Mouse (Mus musculus) neutrophil, adult 5-6 weeks (primary cell): Measurements from ENCODE around the gene Nav2. TPM values are rescaled to one million over a fixed set of nuclear protein-coding genes. Genes with fewer than 3 reads are reported as not detected.

Source experiments
- ATAC-seq: fragments of 151-379, 151-347 bp; 2 replicates; pipeline ENCODE4 v1.8.0; 2017; ENCODE audit warnings: mild to moderate bottlenecking, moderate TSS enrichment; ENCODE audit not compliant: insufficient number of reproducible peaks, poor library complexity, low FRiP score, severe bottlenecking; ENCODE audit errors: extremely low read depth
- total RNA-seq: library from RNA; stranded (forward); fragments of 200-1000 nt; gene quantifications from 2 replicates; pipeline ENCODE4 v1.2.3, GENCODE M21; 2017

The Nav2 gene
- total RNA-seq, 1 experiment from 2014 or later = 3.1 TPM

GRCm38 (mm10) chr7:49206775-49207676 lies 298.5 kb downstream of the Nav2 start:
- ATAC-seq = no peak

GRCm38 (mm10) chr7:49209526-49209925 lies 301.0 kb downstream of the Nav2 start:
- ATAC-seq = no peak

- no peak for ATAC-seq
Measured at GRCm38 (mm10) chr7:49210721-49211120, 302.2 kb downstream of the Nav2 start.

DNA sequence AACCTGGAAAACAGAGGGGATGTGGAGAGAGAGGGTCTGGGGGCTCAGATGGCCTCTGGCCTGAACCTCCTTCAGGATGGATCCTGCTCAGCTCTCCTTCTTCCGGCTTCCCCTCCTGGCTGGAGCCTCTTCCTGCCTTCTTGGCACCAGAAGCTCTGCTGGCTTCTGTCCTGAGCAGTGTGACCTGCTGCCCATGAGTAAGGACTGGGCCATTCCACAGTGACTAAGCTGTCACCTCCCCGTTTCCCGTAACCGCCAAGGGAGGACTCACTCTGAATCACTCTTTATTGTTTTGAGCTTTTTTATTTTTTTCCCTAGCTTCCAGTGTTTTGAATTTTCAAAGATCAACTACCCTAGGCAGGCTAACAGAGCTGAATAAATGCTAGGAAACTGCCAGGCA lies 304.5 kb downstream of the Nav2 start:
- no peak for ATAC-seq

GRCm38 (mm10) chr7:49217786-49218185 lies 309.3 kb downstream of the Nav2 start:
- ATAC-seq = no peak

DNA sequence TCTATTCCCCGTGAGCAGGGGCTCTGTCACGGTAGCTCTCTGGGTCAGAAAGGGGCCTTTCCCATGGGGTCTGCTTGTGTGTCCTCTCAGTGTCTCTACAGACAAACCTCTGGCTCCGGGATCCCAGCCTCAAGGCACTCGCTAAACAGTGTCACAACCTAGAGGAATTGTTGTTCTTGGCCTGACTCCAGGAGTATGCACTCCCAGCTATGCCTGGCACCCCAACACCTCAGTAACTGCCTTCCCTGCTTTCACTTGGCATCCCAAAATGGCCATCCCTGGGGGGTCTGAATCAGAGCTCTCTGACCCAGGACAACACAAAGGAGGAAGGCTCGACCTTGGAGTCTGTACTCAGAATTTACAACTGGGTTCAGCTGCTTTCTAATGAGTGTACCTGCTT lies 317.2 kb downstream of the Nav2 start:
- ATAC-seq = no peak

DNA sequence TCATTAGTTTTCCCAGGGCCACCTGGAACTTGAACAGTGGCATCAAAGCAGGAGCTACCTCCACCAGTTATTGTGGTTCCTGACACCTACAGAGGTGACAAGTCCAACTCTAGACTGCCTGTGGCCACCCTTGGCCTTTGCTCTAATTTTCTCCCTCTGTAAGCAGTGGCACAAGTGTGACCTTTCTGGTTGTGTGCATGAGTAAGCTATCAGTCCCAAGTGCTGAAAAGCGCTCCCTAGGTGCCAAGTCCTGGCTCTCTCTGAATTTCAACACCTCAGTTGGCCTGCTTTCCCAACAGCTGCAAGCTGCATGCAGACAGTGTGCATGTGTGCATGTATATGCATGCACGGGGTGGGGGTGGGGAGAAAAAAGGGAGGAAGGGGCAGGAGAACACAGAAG lies 324.5 kb downstream of the Nav2 start:
- no peak for ATAC-seq

DNA sequence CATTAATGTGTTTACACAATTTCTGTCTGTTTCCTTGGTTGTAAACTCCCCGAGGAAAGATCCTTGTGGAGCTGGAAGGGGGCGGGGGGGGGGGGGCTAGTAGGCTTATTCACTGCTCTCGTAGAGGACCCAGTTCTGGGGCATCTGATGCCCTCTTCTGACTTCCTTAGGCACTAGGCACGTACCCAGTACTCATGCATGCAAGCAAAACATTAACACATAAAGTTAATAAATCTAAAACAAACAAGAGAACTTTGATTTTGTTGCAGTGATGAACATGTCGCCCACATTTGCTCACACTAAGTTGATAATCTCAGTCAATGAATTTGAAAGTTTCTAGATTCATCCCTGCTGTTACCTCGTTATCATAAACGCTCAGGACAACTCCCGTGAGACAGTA lies 325.8 kb downstream of the Nav2 start:
- no peak for ATAC-seq

GRCm38 (mm10) chr7:49235271-49235681 lies 326.8 kb downstream of the Nav2 start:
- ATAC-seq = no peak

DNA sequence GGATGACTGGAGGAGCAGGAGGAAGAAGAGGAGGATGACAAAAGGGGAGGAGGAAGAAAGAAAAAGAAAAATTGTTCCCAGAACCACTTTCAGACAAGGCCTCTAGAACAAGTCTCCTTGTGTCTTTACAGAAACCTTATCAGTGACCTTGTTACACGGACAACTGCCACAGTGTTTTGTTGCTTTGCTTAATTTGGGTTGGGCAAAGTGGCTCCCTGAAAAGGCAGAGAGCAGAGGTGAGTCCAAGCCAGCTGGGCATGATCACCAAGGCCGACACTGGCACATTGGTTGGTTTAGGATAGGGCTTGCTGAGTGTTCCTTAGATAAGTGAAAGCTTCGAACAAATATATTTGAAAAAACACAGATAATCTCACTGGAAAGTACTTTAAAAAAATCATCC lies 327.3 kb downstream of the Nav2 start:
- no peak for ATAC-seq

DNA sequence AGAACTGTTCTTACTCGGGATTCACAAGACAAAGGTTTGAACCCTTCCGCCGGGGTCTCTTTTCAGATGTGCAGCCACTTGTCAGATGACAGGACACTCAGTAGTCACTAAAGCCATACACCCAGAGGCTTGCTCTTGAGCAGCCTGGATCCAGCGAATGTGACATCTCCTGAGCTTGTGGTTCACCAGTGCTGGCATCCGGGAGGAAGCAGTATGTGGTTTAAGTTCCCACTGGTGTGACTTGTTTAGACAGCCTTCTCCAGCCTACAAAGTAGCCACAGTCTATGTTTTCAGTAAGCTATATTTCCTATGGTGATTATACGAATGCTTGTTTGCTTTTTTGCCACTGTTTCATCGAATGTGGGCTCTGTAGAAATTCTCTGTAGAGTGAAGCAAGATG lies 331.9 kb downstream of the Nav2 start:
- ATAC-seq = no peak

DNA sequence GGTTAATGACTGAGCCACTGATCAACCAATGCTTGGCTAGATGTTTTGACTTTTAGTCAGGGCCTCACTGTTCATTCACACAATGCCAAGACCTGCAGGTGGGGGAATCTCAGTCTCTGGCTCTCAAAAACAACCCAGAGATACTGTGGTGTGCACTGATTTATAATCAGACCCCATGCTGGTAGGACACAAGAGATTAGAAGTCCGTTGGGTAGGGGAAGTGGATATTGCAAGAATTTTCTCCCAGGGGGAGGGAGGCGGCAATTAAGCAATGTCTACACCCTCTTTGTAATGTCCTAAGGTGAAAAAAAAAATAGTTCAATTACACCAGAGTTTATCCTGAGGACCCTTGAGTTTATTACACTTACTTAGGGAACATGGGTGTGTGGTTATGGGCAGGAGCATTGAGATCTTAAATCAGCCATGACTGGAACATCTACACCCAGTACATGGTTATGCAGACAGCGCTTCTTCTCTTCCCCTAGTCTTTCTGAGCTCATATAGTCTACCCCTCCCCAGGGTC lies 332.8 kb downstream of the Nav2 start:
- ATAC-seq = no peak

DNA sequence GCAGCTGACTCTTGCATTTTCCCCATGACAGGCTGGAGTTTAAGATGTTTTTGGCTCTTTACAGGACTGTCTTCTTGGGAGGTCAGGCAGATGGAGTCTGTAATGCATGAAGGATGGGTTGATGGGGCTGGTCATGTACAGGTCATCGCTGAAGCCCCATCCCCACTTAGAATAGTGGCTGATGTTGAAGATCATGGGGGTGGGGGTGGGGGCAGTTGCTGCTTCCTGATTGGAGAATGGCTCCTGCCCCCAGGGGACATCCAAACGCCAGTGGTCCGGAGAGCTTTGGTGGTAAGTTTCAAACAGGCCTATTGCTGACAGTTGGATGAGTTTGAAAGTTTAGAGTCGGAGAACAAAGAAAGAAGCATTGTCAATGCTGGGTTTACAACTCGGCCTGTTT lies 333.7 kb downstream of the Nav2 start:
- ATAC-seq = no peak

DNA sequence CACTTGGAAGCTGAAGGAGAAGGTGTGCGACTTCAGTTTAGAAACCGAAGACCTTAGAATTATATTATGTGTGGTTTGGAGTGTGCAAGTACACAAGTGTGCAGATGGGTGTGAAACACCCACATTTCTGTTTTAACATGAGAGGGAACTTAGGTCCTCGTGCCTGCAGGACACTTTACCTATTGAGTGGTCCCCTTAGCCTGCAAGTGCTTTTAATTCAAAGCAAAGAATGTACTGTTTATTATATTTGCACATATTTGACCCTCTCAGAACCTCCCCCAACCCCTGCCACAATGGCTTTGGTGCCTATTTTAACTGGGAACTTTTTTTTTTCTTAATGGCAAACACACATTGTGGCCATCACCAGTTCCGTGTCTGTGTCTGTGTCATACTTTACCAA lies 334.6 kb downstream of the Nav2 start:
- no peak for ATAC-seq

GRCm38 (mm10) chr7:49245537-49246239 lies 337.2 kb downstream of the Nav2 start:
- peak; percentile 61 for ATAC-seq

DNA sequence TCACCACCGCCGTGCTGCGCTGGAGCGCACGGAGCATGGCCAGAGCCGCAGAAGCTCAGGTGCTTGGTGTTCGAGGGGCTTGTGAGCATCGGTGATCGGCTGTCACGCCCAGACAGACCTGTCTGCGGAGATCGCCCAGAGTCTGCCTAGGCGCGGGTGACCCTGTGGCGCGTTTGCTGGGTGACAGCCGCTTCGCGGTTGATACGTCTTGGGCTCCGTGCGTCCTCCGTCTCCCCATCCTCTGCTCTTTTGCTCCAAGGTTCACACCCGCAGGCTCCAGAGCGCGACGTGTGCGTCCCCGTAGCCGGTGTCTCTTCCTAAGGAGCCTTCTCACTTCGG lies 337.7 kb downstream of the Nav2 start:
- no peak for ATAC-seq

DNA sequence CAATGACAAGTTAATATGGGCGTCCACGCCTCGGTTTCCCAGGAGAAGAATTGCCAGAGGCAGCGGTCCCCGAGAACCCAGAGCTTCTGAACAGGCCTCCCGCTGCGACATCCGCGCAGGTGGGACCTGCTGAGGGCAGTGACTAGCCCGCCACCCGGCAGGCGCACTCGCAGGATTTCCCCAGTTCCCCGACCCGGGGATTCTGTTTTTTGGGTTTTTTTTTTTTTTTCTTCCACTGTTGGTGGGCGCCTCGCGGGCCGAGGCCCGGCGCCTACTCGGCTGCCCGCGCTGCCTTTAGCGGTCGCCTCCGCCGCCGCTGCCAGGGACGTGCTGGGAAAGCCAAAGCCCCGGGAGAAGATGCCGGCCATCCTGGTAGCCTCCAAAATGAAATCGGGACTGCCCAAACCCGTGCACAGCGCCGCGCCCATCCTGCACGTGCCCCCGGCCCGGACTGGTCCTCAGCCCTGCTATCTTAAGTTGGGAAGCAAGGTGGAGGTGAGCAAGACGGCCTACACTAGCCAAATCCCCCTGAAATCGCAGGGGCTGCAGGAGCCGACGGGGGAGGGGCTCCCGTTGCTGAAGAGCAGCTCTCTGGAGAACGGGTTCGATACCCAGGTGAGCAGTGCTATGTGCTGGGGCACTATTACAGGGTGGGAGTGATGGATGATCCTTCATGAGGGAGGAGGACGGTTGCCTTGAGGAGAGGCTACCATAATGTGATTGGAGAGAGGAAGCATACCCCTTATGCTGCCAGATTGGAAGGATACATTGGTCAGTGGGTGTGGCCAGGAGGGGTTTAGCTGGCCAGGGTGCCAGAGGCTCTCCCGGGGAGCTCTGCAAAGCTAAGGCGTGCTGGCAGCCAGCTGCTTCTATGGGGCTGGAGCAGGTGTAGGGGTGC lies 338.3 kb downstream of the Nav2 start:
- ATAC-seq = no peak

GRCm38 (mm10) chr7:49247744-49248331 lies 339.3 kb downstream of the Nav2 start:
- no peak for ATAC-seq
